11 mouse cellular contexts compared by ENCODE assay signal in genomic region chr11:68745374-68746200, GRCm38 (mm10). TPM values are rescaled to one million over a fixed set of nuclear protein-coding genes. Genes with fewer than 3 reads are reported as not detected.
DNase-seq lines count a peak whose midpoint lies in the region; ATAC-seq lines count a peak whose summit lies in the region.
"Had no signal": no experiment of that assay in that cellular context is flagged by ENCODE, and none has a peak within 500 bp of the region (broad histone marks: within the 10 kb centered on the region; RNA-seq: fewer than 3 reads in every experiment).

No protein-coding gene starts in this region.

- ATAC-seq in hindbrain, embryonic 13.5 days (ENCODE audit: low FRiP score): no peak
- ATAC-seq in hindbrain, embryonic 12.5 days (ENCODE audit: low FRiP score): no peak
- ATAC-seq in frontal cortex, adult (ENCODE audit: low TSS enrichment): peak; percentile 87

- H3K36me3 ChIP-seq in hindbrain, embryonic 13.5 days: peaks cover 39% of the 10 kb centered on the region
- H3K36me3 ChIP-seq in hindbrain, embryonic 12.5 days: peaks cover 24% of the 10 kb centered on the region

- peaks cover 8% of the 10 kb centered on the region; the same call in 1 of the 2 replicates for H3K4me1 ChIP-seq in hindbrain, embryonic 13.5 days (replicated peaks)
- H3K4me1 ChIP-seq in hindbrain, embryonic 12.5 days: no peaks in the 10 kb centered on the region
- H3K4me1 ChIP-seq: embryonic facial prominence, embryonic 15.5 days; liver, embryonic 15.5 days had no signal

- WGBS in hindbrain, embryonic 13.5 days: 78% methylated on average over 16 of the region's 16 CpGs
- 89% methylated on average over 16 of the region's 16 CpGs for WGBS in hindbrain, embryonic 12.5 days

- H3K4me2 ChIP-seq in hindbrain, embryonic 13.5 days: no peak overlapping the region
- no peak overlapping the region for H3K4me2 ChIP-seq in hindbrain, embryonic 12.5 days (replicated peaks)
- H3K4me2 ChIP-seq: embryonic facial prominence, embryonic 15.5 days; liver, embryonic 15.5 days had no signal

- no peak overlapping the region for H3K9ac ChIP-seq in hindbrain, embryonic 13.5 days
- H3K9ac ChIP-seq in hindbrain, embryonic 12.5 days: no peak overlapping the region
- H3K9ac ChIP-seq: embryonic facial prominence, embryonic 15.5 days; liver, embryonic 15.5 days had no signal

- no peak overlapping the region for H3K4me3 ChIP-seq in hindbrain, embryonic 13.5 days
- no peak overlapping the region for H3K4me3 ChIP-seq in hindbrain, embryonic 12.5 days
- H3K4me3 ChIP-seq: embryonic facial prominence, embryonic 15.5 days; liver, embryonic 15.5 days had no signal

- H3K27me3 ChIP-seq in hindbrain, embryonic 13.5 days: no peaks in the 10 kb centered on the region
- no peaks in the 10 kb centered on the region for H3K27me3 ChIP-seq in hindbrain, embryonic 12.5 days
- H3K27me3 ChIP-seq: embryonic facial prominence, embryonic 15.5 days; liver, embryonic 15.5 days had no signal

- intact Hi-C loops in left cerebral cortex, postnatal 4 days (cut with DNase I): no loop called here

- no peaks in the 10 kb centered on the region for H3K9me3 ChIP-seq in hindbrain, embryonic 13.5 days
- H3K9me3 ChIP-seq in hindbrain, embryonic 12.5 days (replicated peaks): no peaks in the 10 kb centered on the region
- H3K9me3 ChIP-seq: embryonic facial prominence, embryonic 15.5 days; liver, embryonic 15.5 days had no signal

- peak; percentile 38 for DNase-seq in Muller cell, postnatal 12 days (ENCODE audit: inconsistent ontology term)
- DNase-seq in left cerebral cortex, postnatal 4 days: peak; percentile 59
- DNase-seq in ovary, adult 18-20 months (ENCODE audit: low spot score): no peak
- no peak for DNase-seq in retina, embryonic 14.5 days (ENCODE audit: low spot score)
- DNase-seq in gastrocnemius, adult 18-20 months (ENCODE audit: low spot score): no peak
- DNase-seq: kidney, adult 2 months had no signal

- H3K27ac ChIP-seq in hindbrain, embryonic 13.5 days: peak overlapping the region; percentile 60
- H3K27ac ChIP-seq in hindbrain, embryonic 12.5 days: no peak overlapping the region
- H3K27ac ChIP-seq: embryonic facial prominence, embryonic 15.5 days; liver, embryonic 15.5 days had no signal

RNA-seq across cellular contexts. Expression of gene Myh10, which starts 54.2 kb away (rescaled TPM):
- 93.4 and 98.3 TPM in 2 replicates for polyA plus RNA-seq in hindbrain, embryonic 13.5 days (2015; fragmentation: Nextera tagmentation; extraction: Ambion mirVana)
- 158 and 161 TPM in 2 replicates for polyA plus RNA-seq in hindbrain, embryonic 12.5 days (2016; fragmentation: Nextera tagmentation; extraction: Ambion mirVana)
- total RNA-seq in left cerebral cortex, postnatal 4 days (2021): 100 to 1,000 TPM; 248 to 255 TPM
- total RNA-seq in gastrocnemius, adult 18-20 months (2021): 10 to 100 TPM; 10.5 to 35.1 TPM

Comparison
In these comparisons a context has a peak if more than half of its experiments do, and no peak if none do; other contexts are left out.
1. DNase-seq: peak in Muller cell, postnatal 12 days (single experiment) and left cerebral cortex, postnatal 4 days (single experiment); none in ovary, adult 18-20 months (single experiment), retina, embryonic 14.5 days (single experiment) and gastrocnemius, adult 18-20 months (single experiment).
2. RNA of gene Myh10, which starts 54.2 kb away (total RNA-seq): 248 to 255 TPM in left cerebral cortex, postnatal 4 days; 10.5 to 35.1 TPM in gastrocnemius, adult 18-20 months; every median in the first group is over 4 times any median in the second.